Mouse (Mus musculus): Measurements from ENCODE around the gene 1700001K19Rik.

- no peak for TF ChIP-seq GATA1 (IDR thresholded peaks at IDR 0.05; ENCODE audit: borderline replicate concordance, low read length)
- no peak for TF ChIP-seq FLI1 (IDR thresholded peaks at IDR 0.05; ENCODE audit: low read length)
Observed at GRCm38 (mm10) chr12:110695676-110696171, 13.3 kb upstream of the 1700001K19Rik start.

Measured in megakaryocyte, embryonic 14.5 days (primary cell).